Mouse (Mus musculus): ENCODE measurements at regions not wholly inside any gene's neighbourhood (a gene's known extent, or its start where the extent isn't known, plus 50 kb on each side); places are given as distances from the start of the nearest gene placed in this dataset.
A peak's percentile ranks its signal among the peaks of the same experiment; 100 is the strongest.

DNA sequence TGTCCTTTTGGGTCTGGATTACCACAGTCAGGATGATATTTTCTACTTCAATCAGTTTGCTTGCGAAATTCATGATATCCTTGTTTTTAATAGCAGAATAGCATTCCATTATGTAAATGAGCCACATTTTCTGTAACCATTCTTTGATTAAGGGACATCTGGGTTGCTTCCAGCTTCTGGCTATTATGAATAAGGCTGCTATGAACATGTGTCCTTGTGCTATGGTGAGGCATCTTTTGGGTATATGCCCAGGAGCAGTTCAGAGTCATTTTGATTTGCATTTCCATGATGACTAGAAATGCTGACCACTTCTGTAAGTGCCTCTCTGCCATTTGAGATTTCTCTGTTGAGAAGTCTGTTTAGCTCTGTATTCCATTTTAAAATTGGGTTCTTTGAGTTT lies 266.0 kb upstream of the Fshr start:
- H3K27me3 ChIP-seq (ENCODE audit: control insufficient read depth, insufficient read depth, low read length) = no peaks in the 10 kb centered on the region
- ATAC-seq (ENCODE audit: insufficient number of reproducible peaks, low FRiP score, low TSS enrichment, low read depth) = no peak
- WGBS = 91% methylated on average over 1 of the region's 1 CpGs

DNA sequence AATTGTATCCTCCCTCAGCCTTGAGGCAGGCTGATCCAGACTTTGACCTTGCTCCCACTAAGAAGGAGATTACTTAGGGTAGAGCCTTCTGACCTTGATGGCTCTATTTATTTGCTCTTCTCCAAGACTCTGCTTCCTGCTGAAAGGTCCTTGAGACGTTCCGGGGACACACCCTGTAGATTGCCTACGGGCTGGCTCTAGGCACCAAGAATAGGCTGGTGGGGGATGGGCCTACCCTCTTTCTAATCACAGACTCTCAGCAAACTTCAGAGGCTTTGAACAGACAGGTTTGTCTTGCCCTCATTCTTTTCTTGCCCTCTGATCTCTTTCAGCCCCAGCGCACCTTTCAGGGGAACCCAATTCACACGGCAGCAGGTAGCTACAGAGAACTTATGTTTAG lies 265.4 kb upstream of the Fshr start:
- 83% methylated on average over 5 of the region's 5 CpGs for WGBS
- DNase-seq (ENCODE audit: low spot score) (no peak), ATAC-seq (ENCODE audit: insufficient number of reproducible peaks, low FRiP score, low TSS enrichment, low read depth) (no peak)
- Histone ChIP-seq H3K4me1 (ENCODE audit: control insufficient read depth, insufficient read depth, low read length) (no peaks in the 10 kb centered on the region), H3K4me3 (ENCODE audit: low read depth, low read length) (no peak overlapping the region), H3K27me3 (ENCODE audit: control insufficient read depth, insufficient read depth, low read length) (no peaks in the 10 kb centered on the region), H3K9ac (ENCODE audit: low read length) (no peak overlapping the region), H3K4me2 (ENCODE audit: low read depth, severe bottlenecking) (no peak overlapping the region), H3K9me3 (ENCODE audit: control insufficient read depth, low read length) (no peaks in the 10 kb centered on the region), H3K27ac (replicated peaks; ENCODE audit: low read depth, low read length) (no peak overlapping the region), H3K36me3 (ENCODE audit: control insufficient read depth, insufficient read depth, low read length) (no peaks in the 10 kb centered on the region)

More for the DNA sequence above, 266.0 kb upstream of the Fshr start:
- no peak for DNase-seq (ENCODE audit: low spot score)
- Histone ChIP-seq H3K36me3 (ENCODE audit: control insufficient read depth, insufficient read depth, low read length) (no peaks in the 10 kb centered on the region), H3K9me3 (ENCODE audit: control insufficient read depth, low read length) (no peaks in the 10 kb centered on the region), H3K4me1 (ENCODE audit: control insufficient read depth, insufficient read depth, low read length) (no peaks in the 10 kb centered on the region), H3K4me3 (ENCODE audit: low read depth, low read length) (no peak overlapping the region), H3K9ac (ENCODE audit: low read length) (no peak overlapping the region), H3K27ac (replicated peaks; ENCODE audit: low read depth, low read length) (no peak overlapping the region), H3K4me2 (ENCODE audit: low read depth, severe bottlenecking) (no peak overlapping the region)

DNA sequence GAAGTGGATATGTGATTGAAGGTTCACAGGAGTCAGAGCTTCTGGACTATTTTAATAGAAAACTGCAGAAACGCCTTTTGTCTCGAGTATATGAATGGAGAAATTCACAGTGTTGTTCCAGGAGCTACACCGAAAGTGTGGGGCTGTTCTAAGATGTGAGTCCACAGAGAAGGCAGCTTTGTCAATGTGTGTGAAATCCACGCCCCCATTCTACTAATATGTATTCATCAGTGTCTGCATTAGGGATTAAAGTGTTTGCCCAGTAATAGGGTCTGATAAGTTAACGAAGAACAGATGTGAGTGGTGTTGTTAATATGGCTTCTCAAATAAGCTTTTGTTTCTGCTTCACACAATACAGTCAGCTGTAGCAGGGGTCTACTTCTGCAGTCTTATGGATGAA lies 260.0 kb upstream of the Fshr start:
- WGBS = 53% methylated on average over 5 of the region's 5 CpGs
- ATAC-seq (ENCODE audit: insufficient number of reproducible peaks, low FRiP score, low TSS enrichment, low read depth) (0 out of 2 replicates have a peak, but pooled peaks have one; percentile 77), DNase-seq (ENCODE audit: low spot score) (no peak)

DNA sequence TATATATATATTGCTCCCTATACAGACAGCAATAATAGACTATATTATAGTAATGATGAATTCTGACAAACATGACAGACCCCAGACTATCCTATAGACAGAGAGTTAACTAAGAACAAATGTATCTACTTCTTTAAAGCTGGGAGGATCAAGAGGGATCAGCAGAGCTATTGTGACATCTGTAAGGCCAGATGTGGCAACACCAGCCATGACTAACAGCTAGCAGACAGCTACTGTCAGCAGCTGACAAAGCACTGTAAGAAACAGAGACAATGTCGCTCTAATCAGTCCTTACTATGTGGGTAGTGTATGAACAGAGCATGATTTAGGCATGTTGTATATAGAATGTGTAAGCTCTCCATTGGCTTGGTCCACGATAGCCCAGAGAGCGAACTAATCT lies 253.8 kb upstream of the Fshr start:
- ATAC-seq (ENCODE audit: insufficient number of reproducible peaks, low FRiP score, low TSS enrichment, low read depth) (no peak), DNase-seq (ENCODE audit: low spot score) (no peak)
- Histone ChIP-seq H3K27me3 (ENCODE audit: control insufficient read depth, insufficient read depth, low read length) (no peaks in the 10 kb centered on the region), H3K27ac (replicated peaks; ENCODE audit: low read depth, low read length) (no peak overlapping the region), H3K4me2 (ENCODE audit: low read depth, severe bottlenecking) (no peak overlapping the region), H3K9me3 (ENCODE audit: control insufficient read depth, low read length) (no peaks in the 10 kb centered on the region), H3K36me3 (ENCODE audit: control insufficient read depth, insufficient read depth, low read length) (no peaks in the 10 kb centered on the region), H3K9ac (ENCODE audit: low read length) (no peak overlapping the region), H3K4me3 (ENCODE audit: low read depth, low read length) (no peak overlapping the region), H3K4me1 (ENCODE audit: control insufficient read depth, insufficient read depth, low read length) (no peaks in the 10 kb centered on the region)
- 94% methylated on average over 3 of the region's 3 CpGs for WGBS

More for the DNA sequence above, 260.0 kb upstream of the Fshr start:
- Histone ChIP-seq H3K9ac (ENCODE audit: low read length) (no peak overlapping the region), H3K4me3 (ENCODE audit: low read depth, low read length) (no peak overlapping the region), H3K4me1 (ENCODE audit: control insufficient read depth, insufficient read depth, low read length) (no peaks in the 10 kb centered on the region), H3K27ac (replicated peaks; ENCODE audit: low read depth, low read length) (no peak overlapping the region), H3K36me3 (ENCODE audit: control insufficient read depth, insufficient read depth, low read length) (no peaks in the 10 kb centered on the region), H3K27me3 (ENCODE audit: control insufficient read depth, insufficient read depth, low read length) (no peaks in the 10 kb centered on the region), H3K9me3 (ENCODE audit: control insufficient read depth, low read length) (no peaks in the 10 kb centered on the region), H3K4me2 (ENCODE audit: low read depth, severe bottlenecking) (no peak overlapping the region)

DNA sequence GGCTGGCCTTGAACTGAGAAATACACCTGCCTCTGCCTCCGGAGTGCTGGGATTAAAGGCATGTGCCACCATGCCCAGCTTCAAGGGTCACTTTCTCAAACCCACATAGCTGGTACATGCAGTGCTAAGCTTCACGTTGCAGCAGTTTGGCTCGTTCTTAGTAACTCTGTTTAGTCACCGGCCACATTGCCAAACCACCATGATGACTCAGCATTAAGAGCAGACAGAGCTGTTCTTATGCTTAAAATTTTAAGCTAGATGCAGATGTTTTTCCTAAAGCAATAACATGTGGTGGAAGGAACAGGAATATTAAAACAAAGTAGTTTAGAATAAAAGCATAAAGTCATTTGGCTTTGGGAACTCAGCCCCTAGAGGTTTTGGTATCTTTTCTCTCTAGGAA lies 250.2 kb upstream of the Fshr start:
- Histone ChIP-seq H3K4me2 (ENCODE audit: low read depth, severe bottlenecking) (no peak overlapping the region), H3K4me1 (ENCODE audit: control insufficient read depth, insufficient read depth, low read length) (no peaks in the 10 kb centered on the region), H3K9me3 (ENCODE audit: control insufficient read depth, low read length) (no peaks in the 10 kb centered on the region), H3K27me3 (ENCODE audit: control insufficient read depth, insufficient read depth, low read length) (no peaks in the 10 kb centered on the region), H3K36me3 (ENCODE audit: control insufficient read depth, insufficient read depth, low read length) (no peaks in the 10 kb centered on the region), H3K4me3 (ENCODE audit: low read depth, low read length) (no peak overlapping the region), H3K9ac (ENCODE audit: low read length) (no peak overlapping the region), H3K27ac (replicated peaks; ENCODE audit: low read depth, low read length) (no peak overlapping the region)
- no peak for ATAC-seq (ENCODE audit: insufficient number of reproducible peaks, low FRiP score, low TSS enrichment, low read depth)
- DNase-seq (ENCODE audit: low spot score) = no peak
- 88% methylated on average over 4 of the region's 4 CpGs for WGBS

DNA sequence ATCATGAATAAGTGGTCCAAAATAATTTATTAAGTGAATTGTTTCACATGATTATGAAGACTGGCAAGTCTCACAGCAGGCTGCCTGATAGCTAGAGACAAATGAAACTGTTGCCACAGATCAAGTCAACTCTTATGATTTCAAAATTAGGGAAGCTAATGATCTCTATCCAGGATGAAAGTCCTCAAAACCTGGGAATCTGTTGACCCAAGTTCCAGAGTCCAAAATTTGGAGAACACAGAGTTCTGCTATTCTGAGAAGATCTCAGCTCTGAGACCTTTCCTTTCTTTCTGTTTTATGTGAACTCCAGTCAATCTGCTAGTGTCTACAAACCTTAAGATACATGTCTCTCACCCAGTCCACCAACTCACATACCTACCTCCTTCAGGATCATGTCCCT lies 248.9 kb upstream of the Fshr start:
- no peak overlapping the region for H3K4me3 ChIP-seq (ENCODE audit: low read depth, low read length)

DNA sequence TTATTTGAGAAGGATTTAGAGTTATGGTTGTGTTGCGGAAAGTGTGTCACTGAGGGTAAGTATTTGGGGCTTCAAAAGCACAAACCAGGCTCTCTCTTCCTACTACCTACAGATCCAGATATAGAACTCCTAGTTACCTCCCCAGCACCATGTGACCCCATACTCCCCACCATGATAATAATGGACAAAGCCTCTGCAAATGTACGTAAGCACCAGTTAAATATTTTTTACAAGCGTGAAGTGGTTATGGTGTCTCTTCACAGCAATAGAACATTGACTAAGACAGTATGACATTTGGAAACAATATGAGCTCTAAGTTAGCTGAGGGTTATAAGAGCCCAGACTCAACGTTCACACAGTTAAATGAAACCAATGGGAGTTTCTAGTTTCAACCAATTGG lies 233.8 kb upstream of the Fshr start:
- no peaks in the 10 kb centered on the region for H3K27me3 ChIP-seq (ENCODE audit: control insufficient read depth, insufficient read depth, low read length)
- no peaks in the 10 kb centered on the region for H3K9me3 ChIP-seq (ENCODE audit: control insufficient read depth, low read length)
- no peak overlapping the region for H3K27ac ChIP-seq (replicated peaks; ENCODE audit: low read depth, low read length)
- no peaks in the 10 kb centered on the region for H3K4me1 ChIP-seq (ENCODE audit: control insufficient read depth, insufficient read depth, low read length)
- H3K36me3 ChIP-seq (ENCODE audit: control insufficient read depth, insufficient read depth, low read length) = no peaks in the 10 kb centered on the region
- H3K4me2 ChIP-seq (ENCODE audit: low read depth, severe bottlenecking) = no peak overlapping the region
- 83% methylated on average over 4 of the region's 4 CpGs for WGBS
- no peak for DNase-seq (ENCODE audit: low spot score)
- no peak overlapping the region for H3K4me3 ChIP-seq (ENCODE audit: low read depth, low read length)
- no peak overlapping the region for H3K9ac ChIP-seq (ENCODE audit: low read length)
- ATAC-seq (ENCODE audit: insufficient number of reproducible peaks, low FRiP score, low TSS enrichment, low read depth) = no peak

More for the DNA sequence above, 248.9 kb upstream of the Fshr start:
- H3K27ac ChIP-seq (replicated peaks; ENCODE audit: low read depth, low read length) = no peak overlapping the region
- ATAC-seq (ENCODE audit: insufficient number of reproducible peaks, low FRiP score, low TSS enrichment, low read depth) = no peak
- no peaks in the 10 kb centered on the region for H3K9me3 ChIP-seq (ENCODE audit: control insufficient read depth, low read length)
- H3K9ac ChIP-seq (ENCODE audit: low read length) = no peak overlapping the region
- no peak for DNase-seq (ENCODE audit: low spot score)
- H3K36me3 ChIP-seq (ENCODE audit: control insufficient read depth, insufficient read depth, low read length) = no peaks in the 10 kb centered on the region
- no peaks in the 10 kb centered on the region for H3K27me3 ChIP-seq (ENCODE audit: control insufficient read depth, insufficient read depth, low read length)
- H3K4me2 ChIP-seq (ENCODE audit: low read depth, severe bottlenecking) = no peak overlapping the region
- no peaks in the 10 kb centered on the region for H3K4me1 ChIP-seq (ENCODE audit: control insufficient read depth, insufficient read depth, low read length)

DNA sequence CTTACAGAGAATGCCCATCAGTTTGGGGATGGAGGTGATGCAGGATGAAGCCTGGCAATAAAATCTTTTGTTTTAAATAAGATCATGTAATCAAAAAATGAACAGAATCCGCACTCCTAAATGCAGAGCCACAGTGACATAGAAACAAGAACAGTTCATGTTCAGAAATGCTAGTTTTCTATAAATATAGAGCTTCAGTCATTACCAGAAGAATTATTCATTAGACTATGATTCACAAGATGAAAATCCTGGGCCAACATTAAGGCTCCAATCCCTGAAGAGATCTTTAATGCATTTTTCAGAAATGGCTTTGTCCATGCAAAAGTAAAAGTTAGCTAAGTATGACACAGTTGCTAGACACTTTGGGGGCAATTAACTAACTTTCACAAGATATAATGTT lies 209.6 kb upstream of the Fshr start:
- Histone ChIP-seq H3K9ac (ENCODE audit: low read length) (no peak overlapping the region), H3K4me2 (ENCODE audit: low read depth, severe bottlenecking) (no peak overlapping the region), H3K4me3 (ENCODE audit: low read depth, low read length) (no peak overlapping the region), H3K4me1 (ENCODE audit: control insufficient read depth, insufficient read depth, low read length) (no peaks in the 10 kb centered on the region), H3K36me3 (ENCODE audit: control insufficient read depth, insufficient read depth, low read length) (no peaks in the 10 kb centered on the region), H3K27ac (replicated peaks; ENCODE audit: low read depth, low read length) (no peak overlapping the region), H3K9me3 (ENCODE audit: control insufficient read depth, low read length) (no peaks in the 10 kb centered on the region), H3K27me3 (ENCODE audit: control insufficient read depth, insufficient read depth, low read length) (no peaks in the 10 kb centered on the region)
- ATAC-seq (ENCODE audit: insufficient number of reproducible peaks, low FRiP score, low TSS enrichment, low read depth) (no peak), DNase-seq (ENCODE audit: low spot score) (no peak)
- WGBS = 91% methylated on average over 1 of the region's 1 CpGs

DNA sequence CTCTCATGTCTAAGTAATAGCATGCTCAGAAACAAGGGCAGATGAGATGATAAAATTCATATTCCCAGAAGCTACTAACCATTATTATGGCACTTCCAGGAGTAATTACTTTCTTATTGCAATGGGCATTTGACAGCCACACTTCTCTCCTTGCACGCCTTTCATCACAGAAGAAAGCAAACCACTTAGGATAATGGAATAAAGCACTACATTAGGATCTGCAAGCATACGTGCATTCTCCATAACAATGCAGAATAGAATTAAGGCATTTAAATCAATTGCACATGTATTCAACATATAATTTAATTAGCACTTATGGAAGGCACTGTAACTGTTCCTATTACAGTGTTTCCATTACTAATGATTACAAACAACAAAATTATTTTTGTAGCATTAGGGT lies 205.1 kb upstream of the Fshr start:
- DNase-seq (ENCODE audit: low spot score) (no peak), ATAC-seq (ENCODE audit: insufficient number of reproducible peaks, low FRiP score, low TSS enrichment, low read depth) (no peak)
- Histone ChIP-seq H3K9me3 (ENCODE audit: control insufficient read depth, low read length) (no peaks in the 10 kb centered on the region), H3K4me2 (ENCODE audit: low read depth, severe bottlenecking) (no peak overlapping the region), H3K4me3 (ENCODE audit: low read depth, low read length) (no peak overlapping the region), H3K4me1 (ENCODE audit: control insufficient read depth, insufficient read depth, low read length) (no peaks in the 10 kb centered on the region), H3K27me3 (ENCODE audit: control insufficient read depth, insufficient read depth, low read length) (no peaks in the 10 kb centered on the region), H3K27ac (replicated peaks; ENCODE audit: low read depth, low read length) (no peak overlapping the region), H3K9ac (ENCODE audit: low read length) (no peak overlapping the region), H3K36me3 (ENCODE audit: control insufficient read depth, insufficient read depth, low read length) (no peaks in the 10 kb centered on the region)
- 88% methylated on average over 2 of the region's 2 CpGs for WGBS

All from limb, embryonic 11.5 days (tissue).